Mouse (Mus musculus): ENCODE measurements at regions not wholly inside any gene's neighbourhood (a gene's known extent, or its start where the extent isn't known, plus 50 kb on each side); places are given as distances from the start of the nearest gene placed in this dataset.

DNA sequence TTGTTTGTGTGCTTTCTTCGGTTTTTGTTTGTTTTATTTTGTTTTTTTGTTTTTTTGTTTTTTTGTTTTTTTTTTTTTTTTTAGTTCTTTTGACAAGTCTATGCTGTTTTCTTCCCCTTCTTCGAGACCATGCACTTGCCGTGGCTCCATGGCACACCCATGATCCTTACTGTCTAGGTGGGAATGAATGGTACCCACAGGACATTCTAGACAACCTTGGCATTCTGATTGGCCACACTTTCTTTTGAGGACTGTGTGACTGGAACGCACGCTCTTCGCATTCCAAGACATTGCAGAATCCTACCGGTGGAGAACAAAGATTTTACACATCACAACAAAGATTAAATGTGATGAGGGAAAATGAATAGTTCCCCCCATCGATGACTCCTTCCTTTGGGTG lies 340.1 kb downstream of the Adgrl2 start:
- H3K36me3 ChIP-seq: no peaks in the 10 kb centered on the region
- H3K4me3 ChIP-seq (replicated peaks): no peak overlapping the region
- H3K4me1 ChIP-seq (replicated peaks): no peaks in the 10 kb centered on the region
- no peak for ATAC-seq
- H3K27ac ChIP-seq: no peak overlapping the region
- no peaks in the 10 kb centered on the region for H3K9me3 ChIP-seq
- H3K27me3 ChIP-seq: no peaks in the 10 kb centered on the region
- H3K4me2 ChIP-seq (replicated peaks): no peak overlapping the region
- WGBS: 46% methylated on average over 8 of the region's 8 CpGs
- no peak overlapping the region for H3K9ac ChIP-seq (replicated peaks)

DNA sequence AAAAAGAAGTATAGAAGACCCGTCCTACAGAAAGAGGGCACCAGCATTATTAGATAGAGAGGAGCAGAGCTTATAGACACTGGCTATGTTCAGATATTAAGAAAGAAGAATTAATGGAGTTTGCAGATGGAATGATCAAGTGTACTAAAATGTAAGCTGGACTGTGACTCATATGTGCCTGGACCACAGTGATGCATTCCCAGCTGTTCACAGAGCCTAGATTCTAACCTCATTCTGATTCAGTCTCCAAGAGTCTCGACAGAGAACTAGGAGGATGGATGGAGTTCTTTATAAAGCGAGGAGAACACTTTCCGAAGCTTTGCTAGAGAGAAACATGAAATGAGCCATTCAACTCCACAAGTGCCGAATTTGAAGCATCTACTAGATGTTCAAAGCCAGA lies 345.4 kb downstream of the Adgrl2 start:
- no peaks in the 10 kb centered on the region for H3K36me3 ChIP-seq
- H3K9me3 ChIP-seq: no peaks in the 10 kb centered on the region
- H3K4me3 ChIP-seq (replicated peaks): no peak overlapping the region
- no peak overlapping the region for H3K9ac ChIP-seq (replicated peaks)
- H3K4me2 ChIP-seq (replicated peaks): no peak overlapping the region
- WGBS: 95% methylated on average over 5 of the region's 5 CpGs
- H3K4me1 ChIP-seq (replicated peaks): no peaks in the 10 kb centered on the region; the same call in 1 of the 2 replicates
- no peak overlapping the region for H3K27ac ChIP-seq
- no peaks in the 10 kb centered on the region for H3K27me3 ChIP-seq
- ATAC-seq: no peak

DNA sequence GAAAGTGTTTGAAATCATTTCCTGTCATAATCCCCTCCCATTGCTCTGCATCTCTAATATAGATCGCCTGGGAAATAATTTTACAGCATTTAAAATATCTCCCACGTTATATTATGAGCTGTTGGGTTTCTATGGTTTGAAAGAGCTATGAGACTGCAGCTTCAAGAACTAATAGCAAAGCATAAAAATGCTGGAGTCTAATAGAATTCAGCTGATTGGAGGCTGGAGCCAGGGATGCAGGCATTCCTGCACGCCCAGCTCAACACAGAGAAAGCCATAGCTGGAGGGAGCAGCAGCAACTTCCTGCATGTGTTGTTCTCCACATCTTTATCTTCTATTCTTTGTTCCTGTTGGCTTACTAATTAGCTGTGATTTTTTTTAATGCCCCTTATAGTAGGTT lies 348.8 kb downstream of the Adgrl2 start:
- Histone ChIP-seq H3K4me3 (replicated peaks) (no peak overlapping the region), H3K4me2 (replicated peaks) (no peak overlapping the region), H3K4me1 (replicated peaks) (no peaks in the 10 kb centered on the region; the same call in 1 of the 2 replicates), H3K36me3 (no peaks in the 10 kb centered on the region), H3K27ac (no peak overlapping the region), H3K27me3 (no peaks in the 10 kb centered on the region), H3K9ac (replicated peaks) (no peak overlapping the region), H3K9me3 (no peaks in the 10 kb centered on the region)
- WGBS: 73% methylated on average over 3 of the region's 3 CpGs
- ATAC-seq: no peak

DNA sequence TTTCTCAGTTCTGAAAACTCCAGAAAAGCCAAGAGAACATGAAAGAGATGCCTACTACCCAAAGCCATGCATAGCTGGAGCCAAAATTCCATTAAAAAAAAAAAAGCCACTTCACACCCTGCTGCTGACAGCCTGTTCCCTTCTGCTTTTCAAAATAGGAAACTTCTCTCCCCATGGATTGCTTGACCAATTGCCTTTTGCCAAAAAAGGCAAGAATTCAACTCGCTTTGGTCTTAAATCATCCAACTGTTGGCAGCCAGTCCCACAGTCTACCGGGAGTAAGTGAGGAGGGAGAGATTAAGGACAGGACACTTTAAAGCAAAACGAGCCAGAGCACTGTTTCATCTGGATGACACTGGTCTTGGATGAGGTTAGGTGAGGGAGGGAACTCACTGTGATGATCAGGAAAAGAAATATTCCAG lies 349.7 kb downstream of the Adgrl2 start:
- H3K27me3 ChIP-seq: no peaks in the 10 kb centered on the region

DNA sequence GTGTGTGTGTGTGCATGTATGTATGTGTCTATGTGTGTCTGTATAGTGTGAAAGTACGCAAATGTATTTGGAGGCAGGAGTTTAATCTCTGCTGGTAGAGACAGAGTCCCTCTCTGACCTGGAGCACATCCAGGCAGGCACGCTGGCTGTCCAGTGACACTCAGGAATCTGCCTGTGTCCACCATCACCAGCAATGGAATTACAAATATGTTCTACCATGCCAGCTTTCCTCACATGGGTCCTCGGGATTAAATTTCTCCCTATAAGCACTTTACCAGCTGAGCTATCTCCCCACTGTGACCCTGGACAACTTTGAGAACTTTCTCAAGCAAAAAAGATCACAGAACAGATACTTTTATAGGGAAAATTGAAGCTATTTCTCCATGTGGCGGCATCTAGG lies 355.3 kb downstream of the Adgrl2 start:
- ATAC-seq: no peak
- no peak overlapping the region for H3K4me3 ChIP-seq (replicated peaks)
- H3K4me1 ChIP-seq (replicated peaks): no peaks in the 10 kb centered on the region
- no peaks in the 10 kb centered on the region for H3K36me3 ChIP-seq
- H3K27ac ChIP-seq: no peak overlapping the region
- no peaks in the 10 kb centered on the region for H3K9me3 ChIP-seq
- H3K4me2 ChIP-seq (replicated peaks): no peak overlapping the region
- H3K27me3 ChIP-seq: no peaks in the 10 kb centered on the region
- 87% methylated on average over 4 of the region's 4 CpGs for WGBS
- no peak overlapping the region for H3K9ac ChIP-seq (replicated peaks)

More for the DNA sequence above, 349.7 kb downstream of the Adgrl2 start:
- Histone ChIP-seq H3K9me3 (no peaks in the 10 kb centered on the region), H3K27ac (no peak overlapping the region), H3K4me2 (replicated peaks) (no peak overlapping the region), H3K4me1 (replicated peaks) (no peaks in the 10 kb centered on the region; the same call in 1 of the 2 replicates), H3K36me3 (no peaks in the 10 kb centered on the region), H3K4me3 (replicated peaks) (no peak overlapping the region), H3K9ac (replicated peaks) (no peak overlapping the region)
- ATAC-seq: no peak
- WGBS: 83% methylated on average over 3 of the region's 3 CpGs

DNA sequence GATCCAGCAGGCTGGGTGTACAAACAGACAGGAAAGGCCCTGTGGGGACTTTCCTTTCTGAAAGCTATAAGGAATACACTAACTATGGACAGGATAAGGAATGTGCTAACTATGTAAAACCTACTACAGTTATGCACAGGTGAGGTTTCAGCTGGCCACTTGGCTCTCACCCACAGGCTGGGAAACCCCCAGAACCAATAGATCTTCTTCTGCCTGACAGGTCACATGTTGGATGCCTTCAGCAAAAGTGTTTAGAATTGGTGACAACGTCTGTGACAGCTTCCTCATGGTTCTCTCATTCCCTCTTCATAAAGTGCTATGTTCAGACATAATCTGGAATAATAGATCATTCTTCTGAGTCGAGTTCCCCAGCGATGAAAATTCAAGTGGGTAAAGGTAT lies 356.0 kb downstream of the Adgrl2 start:
- 70% methylated on average over 3 of the region's 3 CpGs for WGBS
- Histone ChIP-seq H3K4me3 (replicated peaks) (no peak overlapping the region), H3K36me3 (no peaks in the 10 kb centered on the region), H3K9me3 (no peaks in the 10 kb centered on the region), H3K4me2 (replicated peaks) (no peak overlapping the region), H3K9ac (replicated peaks) (no peak overlapping the region), H3K4me1 (replicated peaks) (no peaks in the 10 kb centered on the region), H3K27ac (no peak overlapping the region), H3K27me3 (no peaks in the 10 kb centered on the region)
- no peak for ATAC-seq

DNA sequence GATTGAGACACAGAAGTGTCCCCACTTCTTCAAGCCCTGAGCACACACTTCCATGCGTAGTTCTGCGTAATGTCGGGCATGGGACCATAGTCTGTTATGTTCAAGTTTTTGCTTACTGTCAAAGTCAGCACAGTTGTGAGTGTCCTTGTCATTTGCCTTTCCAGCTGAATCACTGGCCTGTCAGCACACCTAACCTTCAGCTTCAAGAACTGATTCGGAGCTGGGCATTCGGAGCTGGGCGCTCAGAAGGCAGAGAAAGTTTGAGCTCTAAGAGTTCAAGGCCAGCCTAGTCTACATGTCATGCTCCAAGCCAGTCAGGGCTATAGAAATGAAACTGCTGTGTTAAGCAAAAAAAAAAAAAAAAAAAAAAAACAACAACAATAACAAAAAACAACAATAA lies 357.1 kb downstream of the Adgrl2 start:
- H3K9ac ChIP-seq (replicated peaks): no peak overlapping the region
- no peaks in the 10 kb centered on the region for H3K4me1 ChIP-seq (replicated peaks)
- no peak overlapping the region for H3K4me2 ChIP-seq (replicated peaks)
- no peaks in the 10 kb centered on the region for H3K9me3 ChIP-seq
- no peak for ATAC-seq
- H3K36me3 ChIP-seq: no peaks in the 10 kb centered on the region
- H3K27me3 ChIP-seq: no peaks in the 10 kb centered on the region
- H3K4me3 ChIP-seq (replicated peaks): no peak overlapping the region
- WGBS: 93% methylated on average over 6 of the region's 6 CpGs
- H3K27ac ChIP-seq: no peak overlapping the region

DNA sequence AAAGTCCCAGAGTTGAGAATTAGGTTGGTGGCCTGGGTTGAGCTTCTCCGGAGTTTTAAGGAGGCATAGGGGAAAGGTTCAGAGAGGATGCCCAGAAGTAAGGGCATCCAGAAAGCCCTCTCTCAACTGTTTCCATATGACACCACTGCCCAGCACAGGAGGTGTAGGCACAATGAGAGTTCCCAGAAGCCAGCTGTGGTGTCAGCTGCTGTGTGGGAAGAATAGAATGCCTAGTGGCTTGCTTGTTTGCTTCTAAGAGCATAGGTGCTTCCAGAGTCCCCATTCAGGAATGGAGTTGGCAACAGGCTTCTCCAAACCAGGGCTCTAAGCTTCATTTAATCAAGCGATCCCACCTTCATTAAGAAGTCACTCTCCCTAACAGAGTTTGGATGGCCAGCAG lies 357.9 kb downstream of the Adgrl2 start:
- no peak for ATAC-seq
- Histone ChIP-seq H3K9ac (replicated peaks) (no peak overlapping the region), H3K27ac (no peak overlapping the region), H3K4me1 (replicated peaks) (no peaks in the 10 kb centered on the region), H3K4me3 (replicated peaks) (no peak overlapping the region), H3K4me2 (replicated peaks) (no peak overlapping the region), H3K27me3 (no peaks in the 10 kb centered on the region), H3K36me3 (no peaks in the 10 kb centered on the region), H3K9me3 (no peaks in the 10 kb centered on the region)
- WGBS: 91% methylated on average over 2 of the region's 2 CpGs

DNA sequence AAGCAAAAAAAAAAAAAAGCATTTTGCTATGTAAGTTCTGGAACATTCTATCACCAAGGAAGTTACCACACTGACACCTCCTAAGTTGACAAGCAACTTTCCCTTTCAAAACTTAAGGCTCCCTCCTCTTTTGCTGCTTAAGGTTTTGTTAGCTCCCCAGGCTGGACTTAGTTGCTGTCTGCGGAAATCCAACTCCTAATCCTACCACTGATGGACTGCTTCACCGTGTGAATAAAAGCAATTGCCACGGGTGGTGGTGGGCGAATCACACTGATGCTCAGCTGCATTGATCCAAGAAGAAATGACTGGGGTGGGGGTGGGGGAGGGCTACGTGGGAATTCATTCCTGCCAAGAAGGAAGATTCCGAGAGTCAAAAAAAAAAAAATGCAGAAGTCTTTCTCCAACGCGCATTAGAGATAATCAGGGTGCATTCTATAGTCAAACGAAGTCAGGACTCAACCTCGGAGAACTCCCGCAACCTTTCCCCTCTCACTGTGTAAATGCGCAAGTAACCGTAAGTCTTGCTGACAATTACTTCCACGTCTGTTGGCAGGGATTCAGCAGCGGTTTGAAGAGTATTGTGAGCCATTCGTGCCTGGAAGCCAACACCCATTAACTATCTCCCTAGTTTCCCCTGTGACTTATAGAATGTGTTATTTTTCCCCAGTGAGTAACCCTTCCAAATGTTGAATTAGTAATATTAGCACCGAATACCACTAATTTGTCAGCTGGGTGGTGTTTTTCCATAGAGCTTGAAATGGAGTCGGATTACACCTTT lies 358.8 kb downstream of the Adgrl2 start:
- H3K4me3 ChIP-seq (replicated peaks): no peak overlapping the region
- WGBS: 54% methylated on average over 18 of the region's 18 CpGs

DNA sequence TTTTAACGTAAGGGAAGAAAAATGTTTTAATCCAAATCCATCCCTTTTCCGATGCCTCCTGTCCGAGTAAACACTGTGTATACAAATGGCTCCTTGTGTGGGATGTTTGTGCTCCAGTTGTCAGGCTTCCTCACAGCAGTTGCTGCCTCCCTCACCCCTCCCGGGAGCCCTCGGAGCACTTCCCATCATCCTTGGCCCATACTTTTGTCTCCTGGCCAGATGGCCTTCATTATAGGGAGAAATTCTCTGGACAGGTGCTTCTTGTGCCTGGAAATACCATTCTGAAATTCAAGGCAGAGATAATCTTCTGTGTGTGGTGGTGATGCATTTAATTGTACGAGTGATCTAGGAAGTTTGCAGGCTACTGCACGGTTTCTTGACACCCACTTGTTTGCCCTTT lies 359.5 kb downstream of the Adgrl2 start:
- Histone ChIP-seq H3K36me3 (no peaks in the 10 kb centered on the region), H3K9ac (replicated peaks) (no peak overlapping the region), H3K27ac (no peak overlapping the region), H3K9me3 (no peaks in the 10 kb centered on the region), H3K4me2 (replicated peaks) (no peak overlapping the region), H3K4me3 (replicated peaks) (no peak overlapping the region), H3K4me1 (replicated peaks) (no peaks in the 10 kb centered on the region), H3K27me3 (no peaks in the 10 kb centered on the region)
- ATAC-seq: no peak
- 73% methylated on average over 7 of the region's 7 CpGs for WGBS

More for the DNA sequence above, 358.8 kb downstream of the Adgrl2 start:
- H3K27me3 ChIP-seq: no peaks in the 10 kb centered on the region
- H3K27ac ChIP-seq: no peak overlapping the region
- H3K36me3 ChIP-seq: no peaks in the 10 kb centered on the region
- H3K9ac ChIP-seq (replicated peaks): no peak overlapping the region
- no peak for ATAC-seq
- no peaks in the 10 kb centered on the region for H3K4me1 ChIP-seq (replicated peaks)
- no peaks in the 10 kb centered on the region for H3K9me3 ChIP-seq
- no peak overlapping the region for H3K4me2 ChIP-seq (replicated peaks)

DNA sequence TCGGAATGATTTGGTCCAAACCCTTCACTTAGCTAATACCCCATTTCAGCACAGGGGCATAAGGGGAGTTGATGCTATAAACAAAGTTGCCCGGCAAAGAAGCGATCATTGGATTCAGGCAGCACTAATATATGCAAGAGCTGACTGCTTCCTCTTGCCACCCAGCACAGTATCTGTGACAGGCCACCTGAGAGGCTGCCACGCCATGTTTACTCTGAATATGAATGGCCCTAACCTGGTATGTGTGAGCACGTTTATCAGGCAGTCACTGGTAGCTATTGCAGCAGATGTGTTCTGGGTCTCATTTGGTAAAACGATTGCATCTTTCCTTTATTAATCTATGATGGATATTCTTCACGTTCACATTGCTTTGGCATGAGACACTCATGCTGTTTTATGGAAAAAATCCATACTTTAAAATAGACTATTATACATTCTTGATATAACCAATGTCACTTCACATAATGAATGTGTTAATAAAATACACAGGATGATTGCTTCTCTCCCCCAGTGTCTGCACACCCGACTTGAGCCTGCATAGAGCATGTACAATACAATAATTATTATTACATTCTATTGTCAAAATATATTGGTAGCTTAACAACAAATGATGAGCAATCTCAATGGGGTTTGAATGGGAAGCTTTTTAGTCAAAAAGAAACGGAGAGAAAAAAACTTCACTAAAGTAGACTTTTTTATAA lies 375.2 kb downstream of the Adgrl2 start:
- Histone ChIP-seq H3K36me3 (no peaks in the 10 kb centered on the region), H3K4me1 (replicated peaks) (peaks cover 5% of the 10 kb centered on the region; the same call in 1 of the 2 replicates), H3K27ac (no peak overlapping the region), H3K4me3 (replicated peaks) (no peak overlapping the region), H3K9ac (replicated peaks) (no peak overlapping the region), H3K4me2 (replicated peaks) (no peak overlapping the region), H3K9me3 (peaks cover 4% of the 10 kb centered on the region; the same call in 1 of the 2 replicates), H3K27me3 (no peaks in the 10 kb centered on the region)
- 61% methylated on average over 9 of the region's 9 CpGs for WGBS
- no peak for ATAC-seq

DNA sequence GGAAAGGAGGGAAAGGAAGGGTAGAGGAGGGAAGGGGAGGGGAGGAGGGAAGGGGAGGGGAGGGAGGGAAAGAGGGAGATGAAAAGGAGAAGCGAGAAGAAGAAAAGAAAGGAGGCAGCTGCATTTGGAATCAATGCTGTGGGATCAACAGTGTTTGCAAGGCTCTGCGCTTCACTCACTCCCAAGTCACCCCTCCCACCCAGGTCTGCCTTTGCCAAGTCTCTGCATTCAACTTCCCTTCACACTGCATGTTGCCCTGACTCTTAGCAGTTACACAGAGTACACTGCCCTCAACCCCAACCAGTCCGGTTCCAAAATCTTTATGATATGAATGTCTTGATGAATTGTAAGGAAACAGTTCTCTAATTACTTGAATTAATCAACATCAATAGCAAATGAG lies 376.9 kb downstream of the Adgrl2 start:
- no peak for ATAC-seq
- Histone ChIP-seq H3K9ac (replicated peaks) (no peak overlapping the region), H3K4me3 (replicated peaks) (no peak overlapping the region), H3K4me1 (replicated peaks) (peaks cover 5% of the 10 kb centered on the region; the same call in 1 of the 2 replicates), H3K27ac (no peak overlapping the region), H3K27me3 (no peaks in the 10 kb centered on the region), H3K36me3 (no peaks in the 10 kb centered on the region), H3K9me3 (peaks cover 4% of the 10 kb centered on the region; the same call in 1 of the 2 replicates), H3K4me2 (replicated peaks) (no peak overlapping the region)
- 59% methylated on average over 3 of the region's 3 CpGs for WGBS
